ENCODE assay signal across 15 mouse cellular contexts in genomic region chr9:117065601-117066000, GRCm38 (mm10).
"Had no signal": no experiment of that assay in that cellular context is flagged by ENCODE, and none has a peak within 500 bp of the region (broad histone marks: within the 10 kb centered on the region; RNA-seq: fewer than 3 reads in every experiment).

No protein-coding gene starts in this region.

- H3K9me3 ChIP-seq: neural tube, embryonic 15.5 days; stomach, embryonic 15.5 days had no signal

- H3K4me3 ChIP-seq: neural tube, embryonic 15.5 days; stomach, embryonic 15.5 days had no signal

- H3K27me3 ChIP-seq: neural tube, embryonic 15.5 days; stomach, embryonic 15.5 days had no signal

- H3K36me3 ChIP-seq: neural tube, embryonic 15.5 days; stomach, embryonic 15.5 days had no signal

- DNase-seq: retina, postnatal 1 day; right cerebral cortex, adult 18-20 months; right cerebral cortex, postnatal 14 days; right cerebral cortex, postnatal 25 days; right cerebral cortex, postnatal 4 days; spleen, adult 18-20 months; thymus, adult 18-20 months; thymus, adult 2 months; thymus, postnatal 14 days; thymus, postnatal 25 days; thymus, postnatal 36 days; thymus, postnatal 4 days had no signal

- H3K27ac ChIP-seq: neural tube, embryonic 15.5 days; stomach, embryonic 15.5 days; stomach, postnatal 0 days had no signal

- H3K4me1 ChIP-seq: neural tube, embryonic 15.5 days; stomach, embryonic 15.5 days had no signal
